In genomic region chr1:87755641-87756470, GRCm38 (mm10) we compare ENCODE assay signal across 7 mouse cellular contexts. TPM values are rescaled to one million over a fixed set of nuclear protein-coding genes. Genes with fewer than 3 reads are reported as not detected.
DNase-seq lines count a peak whose midpoint lies in the region; ATAC-seq lines count a peak whose summit lies in the region.

Gene Atg16l1 (plus strand): TSS chr1:87755870.

- no peaks in the 10 kb centered on the region for H3K27me3 ChIP-seq in embryonic facial prominence, embryonic 11.5 days (ENCODE audit: control insufficient read depth, insufficient read depth, low read length)
- no peaks in the 10 kb centered on the region for H3K27me3 ChIP-seq in limb, embryonic 10.5 days (ENCODE audit: low read depth, poor library complexity, severe bottlenecking)
- H3K27me3 ChIP-seq in midbrain, embryonic 13.5 days: no peaks in the 10 kb centered on the region

- H3K36me3 ChIP-seq in embryonic facial prominence, embryonic 11.5 days (replicated peaks; ENCODE audit: control insufficient read depth, insufficient read depth, low read depth, low read length): no peaks in the 10 kb centered on the region; the same call in 1 of the 2 replicates
- H3K36me3 ChIP-seq in limb, embryonic 10.5 days: peaks cover 30% of the 10 kb centered on the region
- peaks cover 19% of the 10 kb centered on the region for H3K36me3 ChIP-seq in midbrain, embryonic 13.5 days

- ATAC-seq in embryonic facial prominence, embryonic 11.5 days (replicated peaks; ENCODE audit: insufficient number of reproducible peaks, low FRiP score, low TSS enrichment, low read depth): peak; percentile 95
- ATAC-seq in granulocyte monocyte progenitor cell, adult 5-6 weeks (replicated peaks; ENCODE audit: poor library complexity, severe bottlenecking): peak; percentile 95
- peak; percentile 99 for ATAC-seq in midbrain, embryonic 13.5 days

- no peaks in the 10 kb centered on the region for H3K9me3 ChIP-seq in embryonic facial prominence, embryonic 11.5 days (replicated peaks; ENCODE audit: control insufficient read depth, low read length)
- no peaks in the 10 kb centered on the region for H3K9me3 ChIP-seq in limb, embryonic 10.5 days (replicated peaks)
- H3K9me3 ChIP-seq in midbrain, embryonic 13.5 days: no peaks in the 10 kb centered on the region

- H3K4me1 ChIP-seq in embryonic facial prominence, embryonic 11.5 days (ENCODE audit: control insufficient read depth, insufficient read depth, low read length): no peaks in the 10 kb centered on the region
- peaks cover 8% of the 10 kb centered on the region for H3K4me1 ChIP-seq in limb, embryonic 10.5 days
- H3K4me1 ChIP-seq in midbrain, embryonic 13.5 days (replicated peaks): peaks cover 15% of the 10 kb centered on the region

- DNase-seq in adrenal gland, postnatal 14 days: peak; percentile 97
- DNase-seq in embryonic facial prominence, embryonic 11.5 days (ENCODE audit: low spot score): peak; percentile 97
- DNase-seq in kidney, adult 11 months: peak; percentile 93
- peak; percentile 93 for DNase-seq in limb, embryonic 10.5 days (ENCODE audit: low spot score)
- peak; percentile 88 for DNase-seq in spleen, adult 12 weeks (ENCODE audit: low spot score)

- H3K9ac ChIP-seq in embryonic facial prominence, embryonic 11.5 days (replicated peaks; ENCODE audit: low read length): peak within 1 kb of the TSS; percentile 89
- peak within 1 kb of the TSS; percentile 94 for H3K9ac ChIP-seq in midbrain, embryonic 13.5 days (replicated peaks)

- peak within 1 kb of the TSS; percentile 93 for H3K4me3 ChIP-seq in embryonic facial prominence, embryonic 11.5 days (ENCODE audit: low read depth, low read length)
- H3K4me3 ChIP-seq in limb, embryonic 10.5 days: peak within 1 kb of the TSS; percentile 87
- H3K4me3 ChIP-seq in midbrain, embryonic 13.5 days (replicated peaks): peak within 1 kb of the TSS; percentile 95

- under 1% methylated on average over 74 of the region's 79 CpGs for WGBS in embryonic facial prominence, embryonic 11.5 days
- WGBS in limb, embryonic 10.5 days: under 1% methylated on average over 79 of the region's 79 CpGs
- WGBS in midbrain, embryonic 13.5 days: under 1% methylated on average over 79 of the region's 79 CpGs

- H3K27ac ChIP-seq in embryonic facial prominence, embryonic 11.5 days (replicated peaks; ENCODE audit: low read depth, low read length): peak within 1 kb of the TSS; percentile 60
- H3K27ac ChIP-seq in limb, embryonic 10.5 days: peak within 1 kb of the TSS; percentile 92
- peak within 1 kb of the TSS; percentile 92 for H3K27ac ChIP-seq in midbrain, embryonic 13.5 days

- H3K4me2 ChIP-seq in embryonic facial prominence, embryonic 11.5 days (ENCODE audit: low read depth, low read length): peak within 1 kb of the TSS; percentile 67
- peak within 1 kb of the TSS; percentile 69 for H3K4me2 ChIP-seq in midbrain, embryonic 13.5 days (replicated peaks)

RNA-seq across cellular contexts. Expression of gene Atg16l1, which starts in this region (rescaled TPM):
- 35.3 and 37.2 TPM in 2 replicates for total RNA-seq in adrenal gland, postnatal 14 days (2021)
- polyA plus RNA-seq in embryonic facial prominence, embryonic 11.5 days (2014; fragmentation: Nextera tagmentation; extraction: Ambion mirVana): 30.7 and 30.8 TPM in 2 replicates
- 26.5 and 33.1 TPM in 2 replicates for total RNA-seq in granulocyte monocyte progenitor cell, adult 5-6 weeks (2014; fragmentation: Nextera tagmentation)
- 51.9 and 77.5 TPM in 2 replicates for total RNA-seq in granulocyte monocyte progenitor cell, adult 5-6 weeks (2017)
- 36.5 and 38.2 TPM in 2 replicates for polyA plus RNA-seq in limb, embryonic 10.5 days (2016; fragmentation: Nextera tagmentation; extraction: Ambion mirVana)
- polyA plus RNA-seq in midbrain, embryonic 13.5 days (2015; fragmentation: Nextera tagmentation; extraction: Ambion mirVana): 57.6 and 62.4 TPM in 2 replicates

Comparison
In these comparisons a context has a peak if more than half of its experiments do, and no peak if none do; other contexts are left out.
1. Peak in every context shown above with its lines: DNase-seq, ATAC-seq, H3K4me3 ChIP-seq and H3K27ac ChIP-seq.